Mouse (Mus musculus) intestine, postnatal 0 days (tissue): Measurements from ENCODE around the gene E2f2. TPM values are rescaled to one million over a fixed set of nuclear protein-coding genes. Genes with fewer than 3 reads are reported as not detected.

Source experiments
- ATAC-seq: fragments of 200-750 bp; cut with Nextera tagmentation; 2 replicates; pipeline ENCODE4 v1.8.0; 2017; ENCODE audit warnings: mild to moderate bottlenecking, moderate TSS enrichment, moderate library complexity
- H3K27ac ChIP-seq: fragments of 300-500 bp; sonication (generic); 2 replicates; pipeline ENCODE4 v1.5.1; 2014; ENCODE audit warnings: mild to moderate bottlenecking, low read depth, low read length, moderate library complexity
- H3K27me3 ChIP-seq: fragments of 300-500 bp; sonication (generic); replicated peaks from 2 replicates; pipeline ENCODE4 v1.6.1; 2014; ENCODE audit warnings: low read length, mixed read lengths; ENCODE audit not compliant: control insufficient read depth, insufficient read depth
- H3K36me3 ChIP-seq: fragments of 300-500 bp; sonication (generic); 2 replicates; pipeline ENCODE4 v1.6.1; 2014; ENCODE audit warnings: mild to moderate bottlenecking, moderate library complexity; ENCODE audit not compliant: control insufficient read depth, insufficient read depth
- H3K4me1 ChIP-seq: fragments of 300-500 bp; sonication (generic); replicated peaks from 2 replicates; pipeline ENCODE4 v1.6.1; 2014; ENCODE audit warnings: antibody characterized with exemption, low read length, mixed read lengths; ENCODE audit not compliant: control insufficient read depth, insufficient read depth
- H3K4me2 ChIP-seq: fragments of 300-500 bp; sonication (generic); replicated peaks from 2 replicates; pipeline ENCODE4 v1.6.1; 2014; ENCODE audit warnings: low read depth, mild to moderate bottlenecking, moderate library complexity
- H3K4me3 ChIP-seq: fragments of 300-500 bp; sonication (generic); 2 replicates; pipeline ENCODE4 v1.5.1; 2014; ENCODE audit warnings: low read depth, low read length
- H3K9ac ChIP-seq: fragments of 300-500 bp; sonication (generic); 2 replicates; pipeline ENCODE4 v1.6.1; 2014; ENCODE audit warnings: mild to moderate bottlenecking, low read depth, low read length
- H3K9me3 ChIP-seq: fragments of 300-500 bp; sonication (generic); 2 replicates; pipeline ENCODE4 v1.6.1; 2016; ENCODE audit warnings: mixed run types; ENCODE audit not compliant: control insufficient read depth
- CTCF ChIP-seq: sonication (generic); IDR thresholded peaks from 2 replicates; pipeline ENCODE4 v1.5.1; 2016; ENCODE audit warnings: low read depth, mild to moderate bottlenecking, control low read depth, antibody characterized with exemption, moderate library complexity
- WGBS: fragments of 180-500 bp; shearing (Covaris S2); extraction: QIAGEN DNeasy Blood & Tissue Kit; methylation state at CpG from one replicate; pipeline ENCODE4 v1.1.7; 2014; 5-methylcytosine and 5-hydroxymethylcytosine counted together
- polyA plus RNA-seq: library from polyadenylated mRNA; unstranded; fragments of >200 nt; fragmentation: Nextera tagmentation; extraction: Ambion mirVana; gene quantifications from 2 replicates; pipeline ENCODE4 v1.2.1, GENCODE M21; 2015

Gene E2f2
- polyA plus RNA-seq, 1 experiment from 2014 or later = 4.2 TPM

GRCm38 (mm10) chr4:136146712-136147154 lies 25.5 kb upstream of the E2f2 start:
- Histone ChIP-seq H3K36me3 (no peaks in the 10 kb centered on the region), H3K4me2 (peak overlapping the region; percentile 71; the same call in 1 of the 2 replicates), H3K9ac (no peak overlapping the region), H3K4me3 (no peak overlapping the region), H3K9me3 (no peaks in the 10 kb centered on the region), H3K27ac (peak overlapping the region; percentile 85), H3K4me1 (peaks cover 8% of the 10 kb centered on the region), H3K27me3 (no peaks in the 10 kb centered on the region)
- peak; percentile 26 for ATAC-seq
- TF ChIP-seq CTCF = no peak
- WGBS = 22% methylated on average over 6 of the region's 6 CpGs

DNA sequence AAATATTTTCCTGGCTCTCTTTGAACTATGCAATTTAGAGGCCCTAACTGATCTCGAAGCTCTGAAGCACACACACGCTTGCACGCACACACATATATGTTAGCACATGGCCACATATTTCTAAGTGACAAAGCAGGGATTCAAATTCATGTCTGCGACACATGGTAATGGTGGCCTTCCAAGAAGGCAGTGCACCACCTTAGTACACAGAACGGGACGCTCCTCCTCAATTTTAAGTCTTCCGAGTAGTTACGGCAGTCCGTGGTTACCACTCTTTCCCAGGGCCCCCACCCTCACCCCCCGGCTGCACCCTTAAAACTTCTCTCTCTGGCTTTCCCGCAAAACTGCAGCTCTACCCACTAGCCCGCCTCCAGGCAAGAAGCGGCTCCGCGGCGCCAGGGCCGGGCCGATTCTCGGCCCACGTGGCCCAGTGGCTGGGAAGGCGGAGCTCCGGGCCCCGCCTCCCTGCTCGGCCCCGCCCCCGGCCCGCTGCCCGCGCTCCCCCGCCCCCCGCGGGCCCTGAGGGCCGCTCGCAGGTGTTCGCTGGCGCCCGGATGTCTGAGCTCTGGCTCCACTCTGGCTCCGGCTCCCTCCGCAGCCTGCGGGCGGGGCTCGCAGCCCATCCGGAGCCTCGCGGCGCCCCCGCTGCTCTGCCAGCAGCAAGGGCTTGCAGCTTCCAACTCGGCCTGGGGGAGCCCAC lies 24.6 kb upstream of the E2f2 start:
- peak; percentile 71 for ATAC-seq
- Histone ChIP-seq H3K4me3 (peak overlapping the region; percentile 26), H3K27me3 (no peaks in the 10 kb centered on the region), H3K4me1 (peaks cover 8% of the 10 kb centered on the region), H3K36me3 (no peaks in the 10 kb centered on the region), H3K4me2 (peak overlapping the region; percentile 71), H3K9me3 (no peaks in the 10 kb centered on the region), H3K27ac (peak overlapping the region; percentile 85), H3K9ac (peak overlapping the region; percentile 40; the same call in 1 of the 2 replicates)
- WGBS = 1% methylated on average over 36 of the region's 48 CpGs
- no peak; the same call in 1 of the 2 replicates for TF ChIP-seq CTCF

- H3K27ac ChIP-seq = peak overlapping the region; percentile 85
- 11% methylated on average over 31 of the region's 31 CpGs for WGBS
- H3K4me1 ChIP-seq = peaks cover 8% of the 10 kb centered on the region
- H3K9me3 ChIP-seq = no peaks in the 10 kb centered on the region
- H3K9ac ChIP-seq = peak overlapping the region; percentile 40; the same call in 1 of the 2 replicates
- H3K36me3 ChIP-seq = no peaks in the 10 kb centered on the region
- no peak; the same call in 1 of the 2 replicates for ATAC-seq
- peak; percentile 51 for TF ChIP-seq CTCF
- H3K4me2 ChIP-seq = peak overlapping the region; percentile 71
- peak overlapping the region; percentile 26; the same call in 1 of the 2 replicates for H3K4me3 ChIP-seq
- H3K27me3 ChIP-seq = no peaks in the 10 kb centered on the region
Measured at GRCm38 (mm10) chr4:136148342-136149044, 23.7 kb upstream of the E2f2 start.

GRCm38 (mm10) chr4:136149045-136149379 lies 23.2 kb upstream of the E2f2 start:
- Histone ChIP-seq H3K9me3 (no peaks in the 10 kb centered on the region), H3K4me3 (no peak overlapping the region), H3K9ac (no peak overlapping the region), H3K36me3 (no peaks in the 10 kb centered on the region), H3K27me3 (no peaks in the 10 kb centered on the region), H3K27ac (no peak overlapping the region; the same call in 1 of the 2 replicates), H3K4me1 (peaks cover 8% of the 10 kb centered on the region), H3K4me2 (no peak overlapping the region)
- ATAC-seq = no peak
- no peak for TF ChIP-seq CTCF
- whole genome bisulfite sequencing = 88% methylated on average over 2 of the region's 2 CpGs

- H3K36me3 ChIP-seq = no peaks in the 10 kb centered on the region
- TF ChIP-seq CTCF = peak; percentile 82
- H3K27me3 ChIP-seq = no peaks in the 10 kb centered on the region
- peaks cover 8% of the 10 kb centered on the region for H3K4me1 ChIP-seq
- no peak overlapping the region for H3K4me2 ChIP-seq
- H3K27ac ChIP-seq = no peak overlapping the region
- no peaks in the 10 kb centered on the region for H3K9me3 ChIP-seq
- WGBS = 36% methylated on average over 3 of the region's 3 CpGs
- H3K9ac ChIP-seq = no peak overlapping the region
- H3K4me3 ChIP-seq = no peak overlapping the region
- ATAC-seq = no peak
Measured at GRCm38 (mm10) chr4:136149734-136150133, 22.5 kb upstream of the E2f2 start.

- H3K4me2 ChIP-seq = no peak overlapping the region
- ATAC-seq = no peak
- H3K27ac ChIP-seq = no peak overlapping the region
- no peak overlapping the region for H3K9ac ChIP-seq
- H3K4me1 ChIP-seq = peaks cover 8% of the 10 kb centered on the region
- no peaks in the 10 kb centered on the region for H3K9me3 ChIP-seq
- no peaks in the 10 kb centered on the region for H3K36me3 ChIP-seq
- H3K27me3 ChIP-seq = no peaks in the 10 kb centered on the region
- H3K4me3 ChIP-seq = no peak overlapping the region
- TF ChIP-seq CTCF = no peak
- WGBS = 74% methylated on average over 4 of the region's 4 CpGs
Measured at GRCm38 (mm10) chr4:136150596-136150995, 21.6 kb upstream of the E2f2 start.
